Mouse (Mus musculus) liver, adult 2 months (tissue): ENCODE measurements around the gene Srrm2.

ENCODE experiments used
- CTCF ChIP-seq: fragments of 200-500 bp; IDR thresholded peaks from 2 replicates; pipeline ENCODE4 v1.5.1; 2011; ENCODE audit warnings: low read depth, low read length, control low read depth
- POLR2A ChIP-seq: fragments of 200-500 bp; IDR thresholded peaks from 2 replicates; pipeline ENCODE4 v1.6.1; 2011; ENCODE audit warnings: low read length, control low read depth; ENCODE audit not compliant: insufficient read depth; ENCODE audit errors: extremely low read depth

DNA sequence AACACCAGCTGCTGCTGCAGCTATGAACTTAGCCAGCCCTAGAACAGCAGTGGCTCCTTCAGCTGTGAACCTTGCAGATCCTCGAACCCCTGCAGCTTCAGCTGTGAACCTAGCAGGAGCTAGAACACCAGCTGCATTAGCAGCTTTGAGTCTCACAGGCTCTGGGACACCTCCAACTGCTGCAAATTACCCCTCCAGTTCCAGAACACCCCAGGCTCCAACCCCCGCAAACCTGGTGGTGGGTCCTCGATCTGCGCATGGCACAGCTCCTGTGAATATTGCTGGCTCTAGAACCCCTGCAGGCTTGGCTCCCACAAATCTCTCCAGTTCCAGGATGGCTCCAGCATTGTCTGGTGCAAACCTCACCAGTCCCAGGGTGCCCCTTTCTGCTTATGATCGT is 30.4 kb downstream of the Srrm2 start:
- TF ChIP-seq CTCF = no peak
- TF ChIP-seq POLR2A = no peak
